Mouse (Mus musculus): ENCODE data around the gene Hoxa6. TPM values are rescaled to one million over a fixed set of nuclear protein-coding genes. Genes with fewer than 3 reads are reported as not detected.

Hoxa6 gene
- total and polyA plus RNA-seq, 3 experiments: 0.58 to 2.2 (median 2.1) TPM

- H3K4me2 ChIP-seq (ENCODE audit: insufficient read depth, low read depth, poor library complexity, severe bottlenecking): no peak overlapping the region
Measured at GRCm38 (mm10) chr6:52201269-52201668, 7.3 kb downstream of the Hoxa6 start.

GRCm38 (mm10) chr6:52200751-52201250 is 7.7 kb downstream of the Hoxa6 start:
- no peak for DNase-seq (ENCODE audit: extremely low read depth)
- Histone ChIP-seq H3K36me3 (replicated peaks in 1 of 2; ENCODE audit: control insufficient read depth in 1 of 2, insufficient read depth in 1 of 2, low read length in 1 of 2) (peaks cover 16 to 30% of the 10 kb centered on the region in 2 experiments), H3K4me1 (ENCODE audit: control insufficient read depth in 1 of 2, insufficient read depth in 2 of 2) (peaks cover 0 to 5% of the 10 kb centered on the region in 2 experiments; a peak in 1 of 4 replicates), H3K79me2 (replicated peaks; ENCODE audit: control insufficient read depth, extremely low read depth, insufficient read depth, poor library complexity, severe bottlenecking) (no peaks in the 10 kb centered on the region), H3K4me3 (replicated peaks in 1 of 3; ENCODE audit: low read depth in 2 of 3, low read length in 2 of 3, poor library complexity in 1 of 3) (no peak overlapping the region), H3K27ac (ENCODE audit: insufficient read depth, low read depth) (no peak overlapping the region), H3K27me3 (replicated peaks) (no peaks in the 10 kb centered on the region), H3K9ac (ENCODE audit: insufficient read depth, low read depth) (no peak overlapping the region), H3K4me2 (ENCODE audit: insufficient read depth, low read depth, poor library complexity, severe bottlenecking) (no peak overlapping the region), H3K9me3 (replicated peaks; ENCODE audit: low read length) (peaks cover 27% of the 10 kb centered on the region)
- dilution Hi-C loops (cut with MboI; ENCODE audit: extremely low pct_ligation_motif_present, extremely low pct_unique_long_range_greater_than_20kb, low sequenced_read_pairs): no loop called here
- in situ Hi-C loops (cut with MboI; ENCODE audit: low pct_ligation_motif_present, low pct_unique_long_range_greater_than_20kb, low sequenced_read_pairs): loop anchor here (25.0 kb wide), 1 partner anchor 188 kb away; the partner anchor contains the start of gene Skap2
- TF ChIP-seq CHD2 (IDR thresholded peaks at IDR 0.05; ENCODE audit: low read length): no peak

More at GRCm38 (mm10) chr6:52201269-52201668, 7.3 kb downstream of the Hoxa6 start:
- in situ Hi-C loops (cut with MboI; ENCODE audit: low pct_ligation_motif_present, low pct_unique_long_range_greater_than_20kb, low sequenced_read_pairs): loop anchor here (25.0 kb wide), 1 partner anchor 189 kb away; the partner anchor contains the start of gene Skap2
- Histone ChIP-seq H3K36me3 (replicated peaks in 1 of 2; ENCODE audit: control insufficient read depth in 1 of 2, insufficient read depth in 1 of 2, low read length in 1 of 2) (peaks cover 21 to 35% of the 10 kb centered on the region in 2 experiments), H3K27me3 (replicated peaks) (no peaks in the 10 kb centered on the region), H3K4me1 (ENCODE audit: control insufficient read depth in 1 of 2, insufficient read depth in 2 of 2) (peaks cover 0 to 5% of the 10 kb centered on the region in 2 experiments; a peak in 1 of 4 replicates), H3K9me3 (replicated peaks; ENCODE audit: low read length) (peaks cover 31% of the 10 kb centered on the region), H3K79me2 (replicated peaks; ENCODE audit: control insufficient read depth, extremely low read depth, insufficient read depth, poor library complexity, severe bottlenecking) (no peaks in the 10 kb centered on the region), H3K4me3 (replicated peaks in 1 of 3; ENCODE audit: low read depth in 2 of 3, low read length in 2 of 3, poor library complexity in 1 of 3) (no peak overlapping the region), H3K27ac (ENCODE audit: insufficient read depth, low read depth) (no peak overlapping the region), H3K9ac (ENCODE audit: insufficient read depth, low read depth) (no peak overlapping the region)
- TF ChIP-seq CHD1 (IDR thresholded peaks at IDR 0.05; ENCODE audit: low read depth, low read length) (no peak), PAX5 (IDR thresholded peaks at IDR 0.05; ENCODE audit: low read length) (no peak), MYC (IDR thresholded peaks at IDR 0.05; ENCODE audit: low read depth, low read length) (no peak), ETS1 (conservative IDR thresholded peaks at IDR 0.05; ENCODE audit: low read depth, low read length) (no peak), NRF1 (IDR thresholded peaks at IDR 0.05; ENCODE audit: low read depth, low read length) (no peak)
- dilution Hi-C loops (cut with MboI; ENCODE audit: extremely low pct_ligation_motif_present, extremely low pct_unique_long_range_greater_than_20kb, low sequenced_read_pairs): no loop called here
- DNase-seq (ENCODE audit: extremely low read depth): no peak

- Histone ChIP-seq H3K4me2 (ENCODE audit: insufficient read depth, low read depth, poor library complexity, severe bottlenecking) (no peak overlapping the region), H3K27ac (ENCODE audit: insufficient read depth, low read depth) (no peak overlapping the region), H3K27me3 (replicated peaks) (no peaks in the 10 kb centered on the region), H3K4me1 (ENCODE audit: control insufficient read depth in 1 of 2, insufficient read depth in 2 of 2) (peaks cover 0 to 5% of the 10 kb centered on the region in 2 experiments; a peak in 1 of 4 replicates), H3K4me3 (replicated peaks in 1 of 3; ENCODE audit: low read depth in 2 of 3, low read length in 2 of 3, poor library complexity in 1 of 3) (no peak overlapping the region), H3K79me2 (replicated peaks; ENCODE audit: control insufficient read depth, extremely low read depth, insufficient read depth, poor library complexity, severe bottlenecking) (no peaks in the 10 kb centered on the region), H3K36me3 (replicated peaks in 1 of 2; ENCODE audit: control insufficient read depth in 1 of 2, insufficient read depth in 1 of 2, low read length in 1 of 2) (peaks cover 10 to 24% of the 10 kb centered on the region in 2 experiments), H3K9me3 (replicated peaks; ENCODE audit: low read length) (peaks cover 21% of the 10 kb centered on the region), H3K9ac (ENCODE audit: insufficient read depth, low read depth) (no peak overlapping the region)
- DNase-seq (ENCODE audit: extremely low read depth): no peak
- TF ChIP-seq E2F4 (IDR thresholded peaks at IDR 0.05; ENCODE audit: insufficient replicate concordance, low read depth, low read length) (no peak), TBP (conservative IDR thresholded peaks at IDR 0.05; ENCODE audit: low read depth, low read length) (no peak), MAFK (IDR thresholded peaks at IDR 0.05; ENCODE audit: insufficient replicate concordance, low read length) (no peak), CHD1 (IDR thresholded peaks at IDR 0.05; ENCODE audit: low read depth, low read length) (no peak), MXI1 (IDR thresholded peaks at IDR 0.05; ENCODE audit: low read depth, low read length) (no peak), ZMIZ1 (IDR thresholded peaks at IDR 0.05; ENCODE audit: low read depth, low read length) (no peak), MEF2A (IDR thresholded peaks at IDR 0.05; ENCODE audit: borderline replicate concordance, low read depth, low read length) (no peak), ETS1 (conservative IDR thresholded peaks at IDR 0.05; ENCODE audit: low read depth, low read length) (no peak), POLR2AphosphoS2 (IDR thresholded peaks at IDR 0.05; ENCODE audit: low read depth, low read length) (no peak)
- dilution Hi-C loops (cut with MboI; ENCODE audit: extremely low pct_ligation_motif_present, extremely low pct_unique_long_range_greater_than_20kb, low sequenced_read_pairs) (no loop called here), in situ Hi-C loops (cut with MboI; ENCODE audit: low pct_ligation_motif_present, low pct_unique_long_range_greater_than_20kb, low sequenced_read_pairs) (loop anchor here (25.0 kb wide), 1 partner anchor 188 kb away; the partner anchor contains the start of gene Skap2)
Measured at GRCm38 (mm10) chr6:52200073-52200750, 8.3 kb downstream of the Hoxa6 start.

All from CH12.LX (cell line).